Mouse (Mus musculus) olfactory bulb, adult 2 months (tissue): ENCODE results near the gene Gabrg3. TPM values are rescaled to one million over a fixed set of nuclear protein-coding genes. Genes with fewer than 3 reads are reported as not detected.

Experiments used
- H3K27ac ChIP-seq: fragments of 200-500 bp; 2 replicates; pipeline ENCODE4 v1.5.1; 2012; ENCODE audit warnings: low read depth, low read length; ENCODE audit not compliant: insufficient read depth
- H3K4me1 ChIP-seq: fragments of 200-500 bp; 2 replicates; pipeline ENCODE4 v1.6.1; 2012; ENCODE audit warnings: low read length; ENCODE audit not compliant: control insufficient read depth, insufficient read depth
- H3K4me3 ChIP-seq: fragments of 200-500 bp; 2 replicates; pipeline ENCODE4 v1.5.1; 2012; ENCODE audit warnings: mild to moderate bottlenecking, low read depth, low read length, moderate library complexity; ENCODE audit not compliant: insufficient read depth
- CTCF ChIP-seq: fragments of 200-500 bp; IDR thresholded peaks from 2 replicates; pipeline ENCODE4 v1.5.1; 2012; ENCODE audit warnings: low read depth, mild to moderate bottlenecking, low read length, moderate library complexity; ENCODE audit not compliant: insufficient read depth
- POLR2A ChIP-seq: fragments of 200-500 bp; IDR thresholded peaks from 2 replicates; pipeline ENCODE4 v1.6.1; 2012; ENCODE audit warnings: mild to moderate bottlenecking, low read depth, low read length, moderate library complexity; ENCODE audit not compliant: insufficient read depth
- WGBS: fragments of 180-500 bp; shearing (Covaris S2); methylation state at CpG from one replicate; pipeline ENCODE4 v1.1.7; 2018; 5-methylcytosine and 5-hydroxymethylcytosine counted together
- polyA plus RNA-seq: library from polyadenylated mRNA; stranded (reverse); fragments of >200 nt; gene quantifications from 2 replicates; pipeline ENCODE4 v1.2.4, GENCODE M21; 2012; ENCODE audit warnings: low replicate concordance; ENCODE audit not compliant: missing spikeins, insufficient read depth, insufficient read length

Gabrg3 gene
- polyA plus RNA-seq, 1 experiment: not detected

- TF ChIP-seq POLR2A (no peak), CTCF (no peak)
- WGBS: 18% methylated on average over 4 of the region's 4 CpGs
- H3K27ac ChIP-seq: no peak overlapping the region
- H3K4me1 ChIP-seq: 0 out of 2 replicates have a peak, but pooled peaks cover 4% of the 10 kb centered on the region
- H3K4me3 ChIP-seq: no peak overlapping the region; the same call in 1 of the 2 replicates
Measured at GRCm38 (mm10) chr7:57384112-57384511, 2.9 kb downstream of the Gabrg3 start.

- no peak overlapping the region for H3K27ac ChIP-seq
- TF ChIP-seq CTCF (no peak), POLR2A (no peak)
- peaks cover 2% of the 10 kb centered on the region; the same call in 1 of the 2 replicates for H3K4me1 ChIP-seq
- no peak overlapping the region for H3K4me3 ChIP-seq
- WGBS: 26% methylated on average over 5 of the region's 5 CpGs
Measured at GRCm38 (mm10) chr7:57366013-57366390, 21.0 kb downstream of the Gabrg3 start.

- 67% methylated on average over 5 of the region's 5 CpGs for WGBS
- TF ChIP-seq POLR2A: no peak
- no peak for TF ChIP-seq CTCF
- peaks cover 2% of the 10 kb centered on the region; the same call in 1 of the 2 replicates for H3K4me1 ChIP-seq
- no peak overlapping the region for H3K4me3 ChIP-seq
- no peak overlapping the region for H3K27ac ChIP-seq
Measured at GRCm38 (mm10) chr7:57365134-57366012, 21.6 kb downstream of the Gabrg3 start.

- H3K4me1 ChIP-seq: peaks cover 2% of the 10 kb centered on the region; the same call in 1 of the 2 replicates
- no peak overlapping the region for H3K27ac ChIP-seq
- no peak overlapping the region for H3K4me3 ChIP-seq
- TF ChIP-seq CTCF: no peak
- no peak for TF ChIP-seq POLR2A
- WGBS: 87% methylated on average over 6 of the region's 6 CpGs
Measured at GRCm38 (mm10) chr7:57363812-57364211, 23.2 kb downstream of the Gabrg3 start.

- 37% methylated on average over 6 of the region's 6 CpGs for WGBS
- H3K4me1 ChIP-seq: no peaks in the 10 kb centered on the region
- no peak overlapping the region for H3K4me3 ChIP-seq
- H3K27ac ChIP-seq: no peak overlapping the region
- no peak for TF ChIP-seq POLR2A
- no peak for TF ChIP-seq CTCF
Measured at GRCm38 (mm10) chr7:57357871-57358540, 29.0 kb downstream of the Gabrg3 start.

GRCm38 (mm10) chr7:57356565-57357301, 30.3 kb downstream of the Gabrg3 start:
- no peak for TF ChIP-seq CTCF
- no peak for TF ChIP-seq POLR2A
- 64% methylated on average over 8 of the region's 8 CpGs for whole genome bisulfite sequencing
- no peaks in the 10 kb centered on the region for H3K4me1 ChIP-seq
- H3K4me3 ChIP-seq: no peak overlapping the region
- H3K27ac ChIP-seq: no peak overlapping the region

GRCm38 (mm10) chr7:57348774-57349173, 38.2 kb downstream of the Gabrg3 start:
- TF ChIP-seq CTCF (no peak), POLR2A (no peak)
- no peaks in the 10 kb centered on the region for H3K4me1 ChIP-seq
- no peak overlapping the region for H3K27ac ChIP-seq
- WGBS: 90% methylated on average over 1 of the region's 1 CpGs
- H3K4me3 ChIP-seq: no peak overlapping the region

GRCm38 (mm10) chr7:57341910-57342309, 45.1 kb downstream of the Gabrg3 start:
- H3K4me3 ChIP-seq: no peak overlapping the region
- WGBS: 73% methylated on average over 8 of the region's 8 CpGs
- no peak for TF ChIP-seq POLR2A
- TF ChIP-seq CTCF: no peak
- H3K4me1 ChIP-seq: no peaks in the 10 kb centered on the region
- H3K27ac ChIP-seq: no peak overlapping the region
